Mouse (Mus musculus): ENCODE results near the gene Sdhb. TPM values are rescaled to one million over a fixed set of nuclear protein-coding genes. Genes with fewer than 3 reads are reported as not detected.
A peak's percentile ranks its signal among the peaks of the same experiment; 100 is the strongest.

Gene Sdhb
- total RNA-seq, 2 experiments from 2014 or later, result 568 to 650 TPM

DNA sequence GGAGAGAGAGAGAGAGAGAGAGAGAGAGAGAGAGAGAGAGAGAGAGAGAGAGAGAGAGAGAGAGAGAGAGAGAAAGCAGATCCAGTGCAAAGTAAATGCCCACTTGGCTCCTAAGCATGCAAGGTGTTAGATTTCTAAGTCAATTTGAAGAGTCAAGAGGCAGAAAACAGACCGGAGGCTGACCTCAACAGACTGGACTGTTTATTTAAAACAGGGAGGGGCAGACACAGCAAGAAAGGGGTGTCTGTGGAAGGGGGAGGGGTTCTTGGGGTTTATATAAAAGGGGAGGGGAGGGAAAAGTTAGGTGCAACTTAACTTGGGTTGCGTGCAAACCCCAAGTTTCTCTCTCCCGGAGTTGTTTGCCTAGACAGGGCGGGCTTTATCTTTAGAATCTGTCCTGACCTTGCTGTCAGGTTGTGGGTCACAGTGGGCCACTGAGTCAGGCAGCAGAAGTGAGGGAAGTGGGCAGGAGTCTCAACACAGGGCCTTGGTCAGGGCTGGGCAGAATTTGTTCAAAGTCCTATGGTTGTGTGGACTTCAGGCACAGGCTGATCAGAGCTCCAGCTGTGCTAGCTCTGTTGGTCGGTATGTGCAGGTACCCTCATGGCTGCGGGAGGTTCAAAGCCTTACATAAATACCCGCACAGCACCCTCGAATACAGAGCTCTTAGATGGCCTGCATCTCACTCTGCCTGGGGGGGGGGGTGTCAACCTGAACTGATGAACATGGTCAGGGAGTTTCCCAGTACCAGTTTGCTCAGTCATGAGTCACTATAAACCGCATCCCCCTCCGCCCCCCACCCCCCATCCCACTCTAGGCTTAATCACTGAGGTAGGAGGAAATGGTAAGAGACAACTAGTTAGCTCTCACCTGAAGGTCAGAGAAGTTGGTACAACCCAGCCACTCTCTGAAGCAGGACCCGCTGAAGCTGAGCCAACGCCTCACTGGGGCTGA, 13.2 kb upstream of the Sdhb start:
- DNase-seq, result no peak
- intact Hi-C loops (cut with DNase I), result no loop called here

DNA sequence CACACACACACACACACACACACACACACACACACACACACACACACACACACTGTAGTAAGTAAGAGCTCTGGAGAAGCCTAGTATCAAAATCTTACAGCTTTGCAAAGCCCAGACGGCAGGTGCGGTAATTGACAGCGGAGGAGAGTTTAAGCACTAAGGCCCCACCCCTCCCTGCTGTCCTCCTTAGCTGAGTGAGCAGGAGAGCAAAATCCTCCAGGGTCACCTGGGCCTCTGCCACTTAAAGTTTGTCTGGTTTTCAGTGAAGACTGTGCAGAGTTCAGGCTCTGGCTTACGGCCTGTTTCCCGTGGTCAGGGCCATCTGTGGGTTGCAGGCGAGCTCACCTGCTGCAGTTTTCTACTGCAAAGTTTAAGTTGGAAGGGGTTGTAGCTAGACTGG, 12.5 kb upstream of the Sdhb start:
- intact Hi-C loops (cut with DNase I), result no loop called here
- DNase-seq, result no peak

DNA sequence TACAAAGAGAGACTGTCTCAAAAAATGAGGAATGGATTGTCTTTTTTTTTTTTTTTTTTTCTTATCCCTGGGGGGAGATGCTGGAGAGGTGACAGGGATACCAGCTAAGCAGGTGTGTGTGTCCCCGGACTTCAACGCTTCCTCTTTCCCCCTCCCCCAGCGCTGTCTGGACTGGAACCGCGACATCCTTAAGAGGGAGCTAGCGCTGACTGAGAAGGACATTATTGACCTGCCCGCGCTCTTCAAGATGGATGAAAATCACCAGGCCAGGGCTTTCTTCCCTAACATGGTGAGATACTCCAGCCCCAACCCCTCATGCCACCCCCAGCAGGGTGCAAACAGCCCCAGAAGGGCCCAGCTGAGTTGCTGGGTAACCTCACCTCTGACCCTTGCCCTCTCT, 12.0 kb upstream of the Sdhb start:
- no peak for DNase-seq
- intact Hi-C loops (cut with DNase I), result no loop called here

GRCm38 (mm10) chr4:140949616-140950015, 11.4 kb upstream of the Sdhb start:
- intact Hi-C loops (cut with DNase I), result loop anchor here (5.0 kb wide), 1 partner anchor 187 kb away; no protein-coding TSS in a partner anchor
- peak in 1 of 2 experiments; percentile 9 for DNase-seq

- intact Hi-C loops (cut with DNase I), result loop anchor here (5.0 kb wide), 1 partner anchor 188 kb away; no protein-coding TSS in a partner anchor
These were observed 10.4 kb upstream of the Sdhb start for GRCm38 (mm10) chr4:140950574-140950973.

GRCm38 (mm10) chr4:140951861-140952641, 9.0 kb upstream of the Sdhb start:
- no peak for DNase-seq
- intact Hi-C loops (cut with DNase I), result loop anchor here (5.0 kb wide), 1 partner anchor 190 kb away; no protein-coding TSS in a partner anchor

More at GRCm38 (mm10) chr4:140950574-140950973, 10.4 kb upstream of the Sdhb start:
- peak in 1 of 2 experiments; percentile 18 for DNase-seq

DNA sequence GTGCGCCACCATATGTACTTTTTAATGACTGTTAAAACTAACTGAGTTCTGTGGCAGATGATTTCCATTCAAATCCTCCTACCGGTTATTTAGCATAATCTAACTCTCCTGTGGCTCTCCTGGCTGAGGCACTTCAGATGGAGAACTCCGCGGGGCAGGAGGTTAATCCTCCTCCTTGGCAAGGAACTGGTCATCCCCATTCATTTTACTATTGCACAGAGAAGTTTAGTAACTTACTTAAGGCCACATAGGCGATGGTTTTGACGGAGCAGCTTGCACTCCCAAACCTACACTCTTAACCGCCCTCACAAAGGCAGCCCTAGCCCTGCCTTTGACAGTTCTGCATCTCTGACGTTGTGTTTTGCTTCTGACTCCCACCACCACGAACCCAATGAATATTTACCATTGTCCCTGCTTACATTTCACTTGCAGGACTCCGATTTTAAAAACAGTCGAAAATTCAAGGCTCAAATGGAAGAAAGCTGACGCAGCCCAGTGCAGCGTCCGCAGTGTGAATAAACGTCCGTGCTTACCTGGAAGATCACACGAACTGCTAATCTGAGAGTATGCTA, 3.8 kb upstream of the Sdhb start:
- intact Hi-C loops (cut with DNase I), result loop anchor here (5.0 kb wide), 4 partner anchors 35 to 170 kb away; partner anchors contain the start of gene Padi2
- no peak for DNase-seq

DNA sequence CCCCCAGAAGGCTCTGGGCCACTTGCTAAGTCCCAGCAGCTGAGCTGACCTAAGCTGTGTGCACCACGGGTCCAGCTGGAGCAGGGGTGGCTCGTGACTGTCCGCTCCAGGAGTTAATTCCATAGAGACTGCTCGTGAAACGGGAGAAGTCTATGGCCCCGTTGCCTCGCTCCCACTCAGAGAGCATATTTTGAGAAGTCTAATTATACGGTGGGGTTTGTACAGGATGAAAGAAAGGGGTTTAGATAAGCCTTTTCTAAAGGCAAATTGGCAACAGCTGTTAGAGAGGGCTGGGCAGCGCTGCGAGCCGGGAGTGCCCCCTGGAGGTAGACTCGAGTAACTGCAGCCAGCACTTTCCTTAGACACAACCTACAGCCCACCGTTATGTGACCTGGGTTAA, 3.3 kb upstream of the Sdhb start:
- intact Hi-C loops (cut with DNase I), result loop anchor here (5.0 kb wide), 4 partner anchors 35 to 170 kb away; partner anchors contain the start of gene Padi2
- peak; percentile 58 to 69 for DNase-seq

- intact Hi-C loops (cut with DNase I), result loop anchor here (5.0 kb wide), 4 partner anchors 36 to 171 kb away; partner anchors contain the start of gene Padi2
- DNase-seq, result no peak
These were observed 2.7 kb upstream of the Sdhb start for GRCm38 (mm10) chr4:140958319-140958718.

GRCm38 (mm10) chr4:140959128-140959679, 1.8 kb upstream of the Sdhb start:
- intact Hi-C loops (cut with DNase I), result loop anchor here (5.0 kb wide), 4 partner anchors 37 to 172 kb away; partner anchors contain the start of gene Padi2

DNA sequence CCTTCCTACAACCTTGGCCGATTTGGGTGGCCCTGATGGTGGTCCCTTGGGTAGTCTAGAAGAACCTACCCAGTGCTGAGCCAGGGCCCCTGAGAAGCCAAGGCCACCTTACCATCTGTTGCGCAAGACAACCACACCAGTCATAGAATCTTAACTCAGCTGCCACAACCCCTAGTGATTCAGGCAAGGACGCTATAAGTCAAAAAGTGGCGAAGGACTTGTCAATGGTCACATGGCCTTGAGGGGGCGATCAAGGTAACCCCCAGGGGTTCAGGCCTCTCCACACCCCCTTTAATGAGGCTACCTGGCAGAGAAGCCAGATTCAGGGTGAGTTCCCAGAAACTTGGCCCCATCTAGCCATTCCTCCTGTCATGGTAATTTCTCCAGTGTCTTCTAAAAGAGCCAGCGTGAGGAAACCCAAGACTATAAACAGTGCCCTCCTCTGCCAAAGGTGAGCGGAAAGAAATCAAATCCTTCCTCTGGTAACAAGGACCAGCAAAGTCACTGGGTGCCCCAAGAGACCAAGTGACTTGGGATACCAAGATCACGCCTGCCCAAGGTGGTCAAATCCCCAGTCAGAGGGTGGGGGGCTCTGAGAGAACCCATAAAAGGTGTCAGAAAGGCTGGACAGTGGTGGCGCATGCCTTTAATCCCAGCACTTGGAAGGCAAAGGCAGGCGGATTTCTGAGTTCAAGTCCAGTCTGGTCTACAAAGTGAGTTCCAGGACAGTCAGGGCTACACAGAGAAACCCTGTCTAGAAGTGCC, 1.1 kb upstream of the Sdhb start:
- intact Hi-C loops (cut with DNase I), result loop anchor here (5.0 kb wide), 4 partner anchors 38 to 173 kb away; partner anchors contain the start of gene Padi2
- DNase-seq, result no peak

More at GRCm38 (mm10) chr4:140959128-140959679, 1.8 kb upstream of the Sdhb start:
- no peak for DNase-seq

DNA sequence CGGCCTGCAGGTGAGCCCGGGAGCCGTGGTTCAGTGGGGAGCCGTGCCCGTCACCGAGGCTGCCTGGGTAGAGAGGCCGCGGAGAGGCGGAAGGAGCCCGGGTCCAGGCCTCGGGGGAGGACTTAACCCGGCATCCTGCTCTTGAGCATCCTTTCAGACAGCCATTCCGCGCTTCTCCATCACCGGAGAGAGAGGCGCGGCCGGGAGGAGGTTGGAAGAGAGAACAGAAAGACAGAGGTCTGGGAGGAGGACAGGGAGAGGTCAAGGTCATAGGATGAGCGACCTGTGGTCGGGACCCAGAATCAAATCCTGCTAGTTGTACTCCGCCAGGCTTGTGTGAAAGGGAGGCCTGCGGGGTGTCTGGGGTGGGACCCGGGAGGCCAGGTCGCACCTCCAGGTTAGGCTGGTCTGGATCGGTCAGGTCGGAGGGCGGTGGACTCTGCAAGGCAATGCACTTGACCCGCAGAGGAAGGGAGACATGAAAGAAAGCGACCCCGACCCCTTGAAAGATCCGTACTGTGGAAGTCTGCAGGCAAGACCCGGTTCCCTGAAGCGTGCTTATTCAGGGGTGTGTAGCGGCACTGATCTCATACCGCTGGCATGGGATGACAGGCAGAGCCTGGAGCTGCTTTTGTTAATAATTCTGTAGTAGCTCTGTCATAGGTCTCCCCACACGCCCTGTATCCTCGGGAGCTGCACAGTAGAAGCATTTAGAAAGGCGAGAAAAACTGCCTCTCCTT, 634 bp downstream of the Sdhb start:
- DNase-seq, result no peak
- intact Hi-C loops (cut with DNase I), result no loop called here

- intact Hi-C loops (cut with DNase I), result no loop called here
- DNase-seq, result no peak
These were observed 1.4 kb downstream of the Sdhb start for GRCm38 (mm10) chr4:140962207-140962909.

DNA sequence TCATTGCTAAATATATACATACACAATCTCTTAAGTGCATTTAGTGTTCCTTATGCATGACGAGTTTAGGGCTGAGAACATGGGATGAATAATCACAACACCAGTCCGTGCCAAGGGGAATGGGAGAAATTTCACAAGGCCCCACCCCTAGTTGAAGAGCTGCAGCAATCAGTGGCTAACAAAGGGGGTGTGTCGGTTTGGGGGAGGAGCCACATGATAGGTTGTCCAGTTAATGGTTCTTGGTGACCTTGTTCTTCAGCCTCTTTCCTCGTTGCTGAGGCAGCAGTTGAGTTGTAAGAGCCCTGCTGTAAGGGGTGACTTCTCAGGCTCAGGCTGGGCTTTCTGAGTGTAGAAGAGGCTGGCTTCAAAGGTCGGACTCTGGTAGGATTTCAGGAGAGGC, 1.9 kb downstream of the Sdhb start:
- DNase-seq, result peak in 1 of 2 experiments; percentile 33
- intact Hi-C loops (cut with DNase I), result no loop called here

DNA sequence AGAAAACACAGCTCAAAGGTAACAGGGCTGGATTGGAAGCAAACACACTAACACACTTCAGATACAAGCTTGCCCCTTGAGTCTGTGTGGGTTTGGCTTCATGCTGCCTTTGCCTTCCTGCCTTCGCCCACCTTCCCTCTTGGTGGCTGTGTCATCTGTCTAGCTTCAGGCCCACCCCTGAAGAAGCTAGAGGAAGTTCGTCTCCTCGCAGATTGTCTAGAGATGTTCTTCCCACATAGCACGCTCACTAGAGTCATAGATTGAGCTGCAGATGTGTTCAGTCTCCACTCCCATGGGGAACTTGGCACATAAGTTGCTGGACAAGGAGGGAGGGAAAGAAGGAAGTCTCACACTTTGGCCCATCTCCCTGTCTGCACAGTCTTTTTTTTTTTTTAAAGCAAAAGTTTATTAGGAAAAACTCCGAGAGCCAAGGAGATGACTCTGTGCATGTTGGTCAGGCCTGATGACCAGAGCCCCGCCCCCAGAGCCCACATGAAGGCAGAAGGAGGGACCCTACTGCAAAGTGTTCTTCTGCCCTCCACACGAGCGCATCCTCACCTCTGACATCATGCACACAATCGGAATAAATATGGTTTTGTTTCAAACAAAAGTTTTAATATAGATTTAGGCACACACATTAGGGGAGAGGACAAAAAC, 3.1 kb downstream of the Sdhb start:
- no peak for DNase-seq
- intact Hi-C loops (cut with DNase I), result loop anchor here (2.0 kb wide), 1 partner anchor 67 kb away; no protein-coding TSS in a partner anchor

GRCm38 (mm10) chr4:140964620-140965019, 3.6 kb downstream of the Sdhb start:
- intact Hi-C loops (cut with DNase I), result loop anchor here (2.0 kb wide), 1 partner anchor 66 kb away; no protein-coding TSS in a partner anchor
- DNase-seq, result peak; percentile 54 to 64
